Mouse (Mus musculus) hindbrain, embryonic 12.5 days (tissue): Measurements from ENCODE around the gene Abcf2. TPM values are rescaled to one million over a fixed set of nuclear protein-coding genes. Genes with fewer than 3 reads are reported as not detected.

Source experiments
- ATAC-seq: fragments of 200-750 bp; cut with Nextera tagmentation; 2 replicates; pipeline ENCODE4 v1.8.0; 2017; ENCODE audit warnings: moderate TSS enrichment; ENCODE audit not compliant: low FRiP score
- H3K27ac ChIP-seq: fragments of 300-500 bp; sonication (generic); 2 replicates; pipeline ENCODE4 v1.5.1; 2016; ENCODE audit warnings: mild to moderate bottlenecking
- H3K27me3 ChIP-seq: fragments of 300-500 bp; sonication (generic); 2 replicates; pipeline ENCODE4 v1.6.1; 2016; ENCODE audit warnings: mild to moderate bottlenecking
- H3K36me3 ChIP-seq: fragments of 300-500 bp; sonication (generic); 2 replicates; pipeline ENCODE4 v1.6.1; 2016; ENCODE audit warnings: mild to moderate bottlenecking
- H3K4me1 ChIP-seq: fragments of 300-500 bp; sonication (generic); 2 replicates; pipeline ENCODE4 v1.6.1; 2016
- H3K4me2 ChIP-seq: fragments of 300-500 bp; sonication (generic); replicated peaks from 2 replicates; pipeline ENCODE4 v1.6.1; 2016; ENCODE audit warnings: mild to moderate bottlenecking
- H3K4me3 ChIP-seq: fragments of 300-500 bp; sonication (generic); 2 replicates; pipeline ENCODE4 v1.5.1; 2016; ENCODE audit warnings: mild to moderate bottlenecking
- H3K9ac ChIP-seq: fragments of 300-500 bp; sonication (generic); 2 replicates; pipeline ENCODE4 v1.6.1; 2016; ENCODE audit warnings: mild to moderate bottlenecking, moderate library complexity
- H3K9me3 ChIP-seq: fragments of 300-500 bp; sonication (generic); replicated peaks from 2 replicates; pipeline ENCODE4 v1.6.1; 2016; ENCODE audit warnings: mild to moderate bottlenecking
- WGBS: fragments of 180-500 bp; shearing (Covaris S2); methylation state at CpG from one replicate; pipeline ENCODE4 v1.1.7; 2016; 5-methylcytosine and 5-hydroxymethylcytosine counted together
- polyA plus RNA-seq: library from polyadenylated mRNA; unstranded; fragments of >200 nt; fragmentation: Nextera tagmentation; extraction: Ambion mirVana; gene quantifications from 2 replicates; pipeline ENCODE4 v1.2.1, GENCODE M21; 2016

Gene Abcf2
- polyA plus RNA-seq, 1 experiment from 2014 or later = 108 TPM

GRCm38 (mm10) chr5:24601071-24601835, 24.0 kb upstream of the Abcf2 start:
- Histone ChIP-seq H3K4me2 (peak overlapping the region; percentile 88), H3K4me1 (peaks cover 84% of the 10 kb centered on the region), H3K9me3 (no peaks in the 10 kb centered on the region), H3K4me3 (peak overlapping the region; percentile 53), H3K9ac (peak overlapping the region; percentile 83), H3K27me3 (peaks cover 10% of the 10 kb centered on the region; the same call in 1 of the 2 replicates), H3K27ac (peak overlapping the region; percentile 97), H3K36me3 (no peaks in the 10 kb centered on the region)
- no peak for ATAC-seq
- 2% methylated on average over 27 of the region's 33 CpGs for WGBS

DNA sequence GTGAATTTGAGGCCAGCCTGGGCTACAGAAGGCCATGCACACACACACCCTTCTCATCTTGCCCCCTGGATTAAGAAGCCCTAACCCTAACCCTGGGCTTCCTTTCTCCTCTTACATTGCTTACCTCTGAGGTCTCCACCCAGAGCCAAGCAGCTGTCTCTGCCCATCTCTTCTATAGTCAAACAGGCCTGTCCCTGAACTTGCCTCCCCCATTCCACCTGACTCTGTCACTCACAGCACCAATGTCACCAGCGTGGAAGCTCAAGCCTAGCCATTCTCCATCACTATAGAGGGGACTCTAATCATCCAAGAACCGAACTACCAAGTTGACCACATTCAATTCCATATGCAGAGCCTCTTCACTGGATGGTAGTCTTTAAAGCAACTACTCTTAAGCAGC, 23.0 kb upstream of the Abcf2 start:
- H3K9me3 ChIP-seq = no peaks in the 10 kb centered on the region
- H3K27me3 ChIP-seq = peaks cover 10% of the 10 kb centered on the region; the same call in 1 of the 2 replicates
- no peaks in the 10 kb centered on the region for H3K36me3 ChIP-seq
- WGBS = 57% methylated on average over 2 of the region's 2 CpGs
- H3K4me1 ChIP-seq = peaks cover 83% of the 10 kb centered on the region
- H3K4me2 ChIP-seq = peak overlapping the region; percentile 88
- H3K4me3 ChIP-seq = peak overlapping the region; percentile 53
- H3K27ac ChIP-seq = no peak overlapping the region
- no peak overlapping the region for H3K9ac ChIP-seq
- no peak for ATAC-seq

DNA sequence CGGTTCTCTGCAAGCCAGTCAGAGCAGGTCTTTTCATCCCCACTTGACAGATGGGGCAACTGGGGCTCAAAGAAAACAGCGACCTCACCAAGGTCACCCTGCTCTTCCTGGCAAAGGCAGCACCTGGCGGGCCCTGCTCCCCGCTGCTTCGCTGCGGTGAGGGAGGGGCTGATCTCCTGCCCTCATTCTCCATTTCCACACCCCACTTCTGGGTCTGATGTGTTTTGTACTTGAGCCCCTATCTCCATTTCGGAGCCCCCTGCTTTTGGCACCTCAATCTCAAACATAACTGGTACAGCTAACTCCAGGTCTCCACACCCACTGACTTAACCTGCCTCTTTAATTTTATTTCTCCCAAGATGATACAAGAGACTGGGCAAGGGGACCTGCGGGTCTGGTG, 21.9 kb upstream of the Abcf2 start:
- Histone ChIP-seq H3K27ac (no peak overlapping the region), H3K27me3 (peaks cover 10% of the 10 kb centered on the region; the same call in 1 of the 2 replicates), H3K9me3 (no peaks in the 10 kb centered on the region), H3K4me2 (peak overlapping the region; percentile 94), H3K9ac (peak overlapping the region; percentile 71), H3K4me3 (peak overlapping the region; percentile 48), H3K36me3 (peaks cover 8% of the 10 kb centered on the region; the same call in 1 of the 2 replicates), H3K4me1 (peaks cover 82% of the 10 kb centered on the region)
- WGBS = 13% methylated on average over 8 of the region's 8 CpGs
- ATAC-seq = no peak

DNA sequence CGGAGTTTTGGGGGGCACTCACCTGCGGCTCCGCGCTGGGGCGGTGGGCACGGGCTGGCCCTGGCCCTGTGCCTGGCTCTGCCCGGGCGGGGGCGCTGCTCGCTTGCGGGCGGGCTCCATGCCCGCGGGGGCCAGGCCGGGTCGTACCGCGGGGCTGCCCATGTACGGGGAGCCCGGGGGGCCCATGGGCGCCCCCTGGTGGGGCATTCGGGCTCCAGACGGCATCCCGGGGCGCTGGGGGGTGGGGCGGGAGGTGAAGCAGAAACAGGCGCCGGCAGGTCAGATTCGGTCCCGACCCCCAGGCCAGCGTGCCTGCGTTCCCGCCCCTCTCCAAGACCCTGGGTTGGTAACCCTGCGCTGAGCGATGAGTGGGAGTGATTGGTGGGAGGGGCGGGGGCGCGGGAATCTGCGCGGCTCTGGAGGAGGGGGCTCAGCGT, 21.3 kb upstream of the Abcf2 start:
- H3K27ac ChIP-seq = peak overlapping the region; percentile 58; the same call in 1 of the 2 replicates
- H3K4me2 ChIP-seq = peak overlapping the region; percentile 94
- H3K9ac ChIP-seq = peak overlapping the region; percentile 71
- H3K4me3 ChIP-seq = peak overlapping the region; percentile 48
- 0 out of 2 replicates have a peak, but pooled peaks have one; percentile 0 for ATAC-seq
- peaks cover 13% of the 10 kb centered on the region; the same call in 1 of the 2 replicates for H3K36me3 ChIP-seq
- H3K9me3 ChIP-seq = no peaks in the 10 kb centered on the region
- H3K27me3 ChIP-seq = peaks cover 10% of the 10 kb centered on the region; the same call in 1 of the 2 replicates
- WGBS = 1% methylated on average over 40 of the region's 41 CpGs
- H3K4me1 ChIP-seq = peaks cover 76% of the 10 kb centered on the region

DNA sequence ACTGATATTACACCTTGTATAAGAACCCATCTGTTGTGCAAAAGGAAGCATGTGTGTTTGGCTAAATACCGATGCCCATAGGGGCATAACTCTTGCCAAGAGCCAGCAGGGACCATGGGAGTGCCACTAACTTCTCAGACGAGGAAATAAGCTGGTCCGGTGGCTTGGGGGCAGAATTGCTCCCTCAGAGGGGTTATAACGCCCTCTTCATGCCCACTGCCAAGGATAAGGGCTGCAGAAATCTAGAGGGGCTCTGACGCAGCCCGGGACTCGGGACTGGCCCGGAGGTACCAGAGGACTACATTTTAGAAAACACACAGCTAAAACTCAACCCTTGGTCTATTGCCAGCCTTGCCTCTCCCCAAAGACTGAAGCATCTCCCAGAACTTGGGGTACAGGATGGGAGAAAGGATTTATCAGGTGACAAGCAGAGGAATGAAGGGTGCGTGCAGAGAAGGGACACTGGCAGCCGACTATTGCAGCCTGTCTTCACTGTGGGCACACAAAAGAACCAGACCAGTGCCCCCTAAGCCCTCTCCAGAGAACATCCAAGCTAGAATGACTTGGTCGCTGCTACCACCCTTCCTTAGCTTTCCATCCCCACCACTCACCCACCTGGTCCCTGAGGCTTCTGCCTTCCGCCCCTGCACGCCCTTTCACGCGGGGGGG, 20.8 kb upstream of the Abcf2 start:
- H3K4me2 ChIP-seq = peak overlapping the region; percentile 94
- H3K36me3 ChIP-seq = peaks cover 19% of the 10 kb centered on the region
- peaks cover 71% of the 10 kb centered on the region for H3K4me1 ChIP-seq
- H3K4me3 ChIP-seq = peak overlapping the region; percentile 48
- H3K27me3 ChIP-seq = peaks cover 10% of the 10 kb centered on the region; the same call in 1 of the 2 replicates
- H3K9me3 ChIP-seq = no peaks in the 10 kb centered on the region
- 23% methylated on average over 15 of the region's 15 CpGs for WGBS
- no peak for ATAC-seq
- peak overlapping the region; percentile 58; the same call in 1 of the 2 replicates for H3K27ac ChIP-seq
- peak overlapping the region; percentile 71 for H3K9ac ChIP-seq

DNA sequence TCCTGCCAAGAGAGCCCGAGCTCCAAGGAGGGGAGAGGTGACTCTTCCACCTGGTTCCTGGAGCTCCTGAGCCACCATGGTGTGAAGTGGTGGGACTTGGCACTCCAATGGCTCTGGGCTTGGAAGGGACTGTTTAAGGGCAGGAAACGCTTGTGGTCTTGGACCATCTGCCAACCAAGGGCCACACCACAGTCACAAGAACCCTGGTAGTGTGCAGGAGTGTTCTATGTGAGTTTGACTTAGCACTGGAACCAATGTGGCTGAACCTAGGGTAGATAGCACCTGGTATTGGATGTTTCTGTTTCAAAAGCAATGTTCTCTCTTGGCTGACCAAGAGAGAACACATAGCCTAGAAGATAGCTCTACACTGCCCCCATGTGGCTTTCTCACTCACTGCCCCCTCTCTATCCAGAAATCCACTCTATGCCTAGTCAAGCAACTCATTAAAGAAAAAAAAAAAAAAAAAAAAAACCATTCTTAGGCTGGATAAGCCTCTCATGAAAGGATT, 20.0 kb upstream of the Abcf2 start:
- H3K36me3 ChIP-seq = peaks cover 27% of the 10 kb centered on the region
- H3K4me2 ChIP-seq = peak overlapping the region; percentile 30
- H3K9ac ChIP-seq = peak overlapping the region; percentile 46; the same call in 1 of the 2 replicates
- H3K9me3 ChIP-seq = no peaks in the 10 kb centered on the region
- peaks cover 63% of the 10 kb centered on the region for H3K4me1 ChIP-seq
- H3K27me3 ChIP-seq = peaks cover 15% of the 10 kb centered on the region; the same call in 1 of the 2 replicates
- peak; percentile 13; the same call in 1 of the 2 replicates for ATAC-seq
- WGBS = 46% methylated on average over 2 of the region's 2 CpGs
- H3K27ac ChIP-seq = peak overlapping the region; percentile 83
- H3K4me3 ChIP-seq = 0 out of 2 replicates have a peak overlapping the region, but pooled peaks have one; percentile 0

GRCm38 (mm10) chr5:24596519-24597171, 19.4 kb upstream of the Abcf2 start:
- peak overlapping the region; percentile 30 for H3K4me2 ChIP-seq
- H3K4me1 ChIP-seq = peaks cover 61% of the 10 kb centered on the region
- ATAC-seq = peak; percentile 48
- no peaks in the 10 kb centered on the region for H3K9me3 ChIP-seq
- H3K9ac ChIP-seq = peak overlapping the region; percentile 46; the same call in 1 of the 2 replicates
- H3K4me3 ChIP-seq = 0 out of 2 replicates have a peak overlapping the region, but pooled peaks have one; percentile 0
- H3K27me3 ChIP-seq = peaks cover 21% of the 10 kb centered on the region; the same call in 1 of the 2 replicates
- WGBS = 8% methylated on average over 11 of the region's 11 CpGs
- peaks cover 33% of the 10 kb centered on the region for H3K36me3 ChIP-seq
- peak overlapping the region; percentile 83 for H3K27ac ChIP-seq

- peaks cover 23% of the 10 kb centered on the region; the same call in 1 of the 2 replicates for H3K27me3 ChIP-seq
- peaks cover 38% of the 10 kb centered on the region for H3K36me3 ChIP-seq
- WGBS = 57% methylated on average over 14 of the region's 14 CpGs
- peak overlapping the region; percentile 30; the same call in 1 of the 2 replicates for H3K4me2 ChIP-seq
- ATAC-seq = peak; percentile 5; the same call in 1 of the 2 replicates
- no peaks in the 10 kb centered on the region for H3K9me3 ChIP-seq
- H3K4me3 ChIP-seq = no peak overlapping the region
- peak overlapping the region; percentile 46; the same call in 1 of the 2 replicates for H3K9ac ChIP-seq
- peaks cover 62% of the 10 kb centered on the region for H3K4me1 ChIP-seq
- peak overlapping the region; percentile 83 for H3K27ac ChIP-seq
Measured at GRCm38 (mm10) chr5:24595786-24596380, 18.6 kb upstream of the Abcf2 start.

DNA sequence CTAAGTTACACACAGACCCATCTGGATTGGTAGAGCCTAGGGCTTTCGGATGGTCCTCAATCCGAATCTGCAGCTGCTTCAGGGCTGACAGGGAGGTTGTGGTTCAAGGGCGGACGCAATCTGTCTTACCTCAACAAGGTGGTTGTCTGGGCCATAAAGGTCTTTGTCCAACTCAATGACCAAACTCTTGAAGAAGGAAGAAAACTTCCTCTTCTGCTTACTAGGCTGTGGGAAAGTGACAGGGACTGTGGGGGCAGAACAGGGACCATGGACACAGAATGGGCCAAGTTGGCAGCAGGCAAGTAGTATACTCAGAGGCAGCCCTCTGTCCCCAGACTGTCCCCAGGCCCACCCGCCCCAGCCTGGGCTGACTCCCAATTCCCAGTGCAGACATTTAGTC, 18.0 kb upstream of the Abcf2 start:
- Histone ChIP-seq H3K9me3 (no peaks in the 10 kb centered on the region), H3K27ac (peak overlapping the region; percentile 83; the same call in 1 of the 2 replicates), H3K9ac (no peak overlapping the region), H3K4me2 (no peak overlapping the region), H3K4me3 (no peak overlapping the region), H3K4me1 (peaks cover 57% of the 10 kb centered on the region), H3K27me3 (peaks cover 17% of the 10 kb centered on the region; the same call in 1 of the 2 replicates), H3K36me3 (peaks cover 39% of the 10 kb centered on the region)
- 86% methylated on average over 5 of the region's 5 CpGs for whole genome bisulfite sequencing
- no peak for ATAC-seq

- ATAC-seq = no peak
- H3K36me3 ChIP-seq = peaks cover 48% of the 10 kb centered on the region
Measured at GRCm38 (mm10) chr5:24594346-24594745, 17.1 kb upstream of the Abcf2 start.

DNA sequence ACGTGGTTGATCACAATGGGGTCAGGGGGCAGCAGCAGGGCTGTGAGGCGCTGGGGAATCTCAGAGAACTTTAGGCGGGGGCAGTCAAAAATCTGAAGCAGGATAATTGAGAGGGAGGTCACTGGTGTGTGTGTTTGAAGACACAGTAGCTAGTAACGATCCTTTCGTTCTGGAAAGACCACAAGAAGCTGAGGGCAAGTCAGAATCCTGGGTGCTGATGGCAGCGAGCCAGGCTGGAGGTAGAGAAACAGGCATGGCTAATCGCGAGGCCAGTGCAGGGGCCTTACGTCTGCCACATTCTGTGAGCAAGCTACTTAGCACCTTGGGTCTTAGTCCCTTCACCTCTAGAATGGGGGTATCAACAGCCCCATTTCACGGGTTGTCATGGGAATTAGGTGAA, 16.7 kb upstream of the Abcf2 start:
- ATAC-seq = no peak
- H3K4me2 ChIP-seq = no peak overlapping the region
- no peaks in the 10 kb centered on the region for H3K9me3 ChIP-seq
- no peak overlapping the region for H3K4me3 ChIP-seq
- H3K4me1 ChIP-seq = peaks cover 47% of the 10 kb centered on the region
- no peak overlapping the region for H3K9ac ChIP-seq
- H3K36me3 ChIP-seq = peaks cover 51% of the 10 kb centered on the region
- H3K27ac ChIP-seq = no peak overlapping the region
- 73% methylated on average over 10 of the region's 10 CpGs for WGBS
- peaks cover 15% of the 10 kb centered on the region; the same call in 1 of the 2 replicates for H3K27me3 ChIP-seq

More at GRCm38 (mm10) chr5:24594346-24594745, 17.1 kb upstream of the Abcf2 start:
- 92% methylated on average over 5 of the region's 5 CpGs for WGBS
- H3K4me3 ChIP-seq = no peak overlapping the region
- no peak overlapping the region for H3K27ac ChIP-seq
- no peaks in the 10 kb centered on the region for H3K9me3 ChIP-seq
- H3K9ac ChIP-seq = no peak overlapping the region
- peaks cover 51% of the 10 kb centered on the region for H3K4me1 ChIP-seq
- peaks cover 15% of the 10 kb centered on the region; the same call in 1 of the 2 replicates for H3K27me3 ChIP-seq
- no peak overlapping the region for H3K4me2 ChIP-seq
